Mouse (Mus musculus) gastrocnemius, postnatal 10 days (tissue): Measurements from ENCODE around the gene Trim40. TPM values are rescaled to one million over a fixed set of nuclear protein-coding genes. Genes with fewer than 3 reads are reported as not detected.
A peak's percentile ranks its signal among the peaks of the same experiment; 100 is the strongest.

Source experiments
- DNase-seq: peaks from one replicate; pipeline ENCODE4 v3.0.0; 2021; ENCODE audit warnings: mixed read lengths
- long read RNA-seq, 2 experiments: library from polyadenylated mRNA; stranded (forward); transcript quantifications; one replicate each; pipeline ENCODE4 v2.0.0; 2021
- total RNA-seq, 2 experiments: library from RNA; stranded (reverse); gene quantifications; 2 replicates each; pipeline ENCODE4 v1.2.3; 2021

Gene Trim40
- not detected for total RNA-seq
- long read RNA-seq, experiment 1, result 0 reads
- long read RNA-seq, experiment 2, result 0 reads

DNA sequence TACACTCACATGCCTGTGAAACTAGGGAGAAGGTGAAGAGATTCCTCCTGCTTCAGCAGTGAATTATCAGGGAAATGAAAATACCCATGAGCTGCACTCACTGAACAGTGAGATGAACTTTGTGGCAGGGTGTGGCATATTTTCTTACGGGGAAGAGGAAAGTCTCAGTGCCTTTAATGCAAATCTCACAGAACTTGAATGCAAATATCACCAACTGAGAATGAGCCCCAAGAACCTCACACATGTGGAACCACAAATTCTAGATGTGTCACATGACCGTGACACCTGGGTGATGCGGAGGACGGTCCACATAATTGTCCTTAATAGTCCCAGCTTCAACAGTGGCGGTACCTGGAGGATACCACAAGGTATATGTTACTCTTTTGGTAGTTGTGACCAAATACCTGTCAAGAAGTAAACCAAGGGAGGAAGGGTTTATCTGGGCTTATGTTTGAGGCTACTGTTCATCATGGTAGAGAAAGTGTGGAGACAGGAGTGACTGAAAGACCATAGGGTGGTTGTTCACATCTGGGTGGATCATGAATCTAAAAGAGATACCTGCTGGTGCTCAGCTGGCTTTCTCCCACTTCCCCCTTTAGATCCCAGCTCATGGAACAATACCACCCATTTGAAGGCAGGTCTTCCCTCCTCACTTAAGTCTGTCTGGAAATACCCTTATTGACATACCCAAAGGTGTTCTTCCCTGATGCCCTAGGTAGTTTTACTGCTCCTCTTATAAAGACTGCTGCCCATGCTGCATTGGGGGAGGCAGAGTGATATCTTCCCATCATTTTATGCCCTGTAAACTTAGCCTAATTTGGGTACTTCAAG is at the start of gene Trim40:
Gene Trim40, minus strand, starts transcription at position 51 of the 831 bp plus-strand sequence.
- no peak for DNase-seq

- no peak for DNase-seq
Measured at GRCm38 (mm10) chr17:36938056-36938455, 48.1 kb upstream of the Trim40 start.

GRCm38 (mm10) chr17:36931806-36932205 is 41.9 kb upstream of the Trim40 start:
- no peak for DNase-seq

GRCm38 (mm10) chr17:36931130-36931529 is 41.2 kb upstream of the Trim40 start:
- no peak for DNase-seq

- no peak for DNase-seq
Measured at GRCm38 (mm10) chr17:36930233-36930632, 40.3 kb upstream of the Trim40 start.

GRCm38 (mm10) chr17:36929236-36929932 is 39.5 kb upstream of the Trim40 start:
- no peak for DNase-seq

GRCm38 (mm10) chr17:36927496-36928120 is 37.7 kb upstream of the Trim40 start:
- DNase-seq, result no peak

DNA sequence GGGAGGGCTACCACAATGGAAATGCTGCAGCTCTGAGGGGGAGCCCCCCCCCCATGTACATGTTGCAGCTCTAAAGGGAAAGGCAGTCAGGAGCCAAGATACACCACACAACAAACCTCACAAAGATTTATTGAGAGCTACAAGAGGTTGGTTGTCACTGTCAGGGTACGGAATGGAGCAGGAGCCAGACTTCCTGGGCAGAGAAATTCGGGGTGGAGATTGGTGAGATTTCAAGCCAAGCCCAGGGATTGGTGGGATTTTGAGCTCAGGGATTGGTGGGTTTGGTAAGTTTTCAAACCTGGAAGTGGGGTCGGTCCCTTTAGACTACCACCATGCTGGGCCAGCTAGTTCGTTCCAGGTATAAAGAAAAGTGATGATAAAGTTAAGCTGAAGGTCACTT is 33.6 kb upstream of the Trim40 start:
- DNase-seq, result no peak

DNA sequence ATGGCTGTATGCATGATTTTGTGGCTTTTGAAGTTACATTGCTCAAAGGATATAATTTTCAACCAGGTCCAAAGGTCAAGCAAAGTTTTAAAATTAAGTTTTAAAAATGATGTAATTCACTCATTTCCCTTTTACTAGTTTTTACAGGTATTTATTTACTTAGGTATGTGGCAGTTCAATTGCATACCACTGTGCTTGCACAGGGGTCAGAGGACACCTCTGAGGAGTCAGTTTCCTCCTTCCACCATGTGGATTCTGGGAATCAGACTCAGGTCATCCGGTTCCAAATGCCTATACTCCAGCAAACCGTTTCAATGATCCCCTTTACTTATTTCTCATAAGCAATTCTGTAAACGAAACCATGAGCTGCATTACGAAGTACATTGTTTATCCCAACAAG is 32.8 kb upstream of the Trim40 start:
- no peak for DNase-seq

DNA sequence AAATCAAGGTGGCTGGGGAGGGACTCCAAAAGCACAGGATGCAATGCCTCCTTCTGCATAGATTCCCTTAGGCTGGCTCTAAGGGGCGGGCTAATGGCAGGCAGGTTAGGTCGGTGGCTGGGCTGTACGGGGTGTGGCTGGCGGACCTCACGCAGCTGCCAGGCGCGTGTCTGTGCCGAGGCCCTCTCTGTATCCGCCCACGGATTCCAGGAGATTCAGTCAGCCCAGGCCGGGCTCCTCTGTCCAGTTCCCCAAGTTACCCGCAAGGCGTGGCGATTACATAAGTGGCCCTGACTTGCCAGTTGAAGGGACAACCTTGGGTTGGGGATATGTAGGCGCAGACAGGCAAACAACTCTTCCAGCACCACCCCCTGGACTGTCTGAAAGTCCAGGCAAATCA is 30.3 kb upstream of the Trim40 start:
- DNase-seq, result no peak

- peak; percentile 68 for DNase-seq
Measured at GRCm38 (mm10) chr17:36915076-36915475, 25.2 kb upstream of the Trim40 start.

DNA sequence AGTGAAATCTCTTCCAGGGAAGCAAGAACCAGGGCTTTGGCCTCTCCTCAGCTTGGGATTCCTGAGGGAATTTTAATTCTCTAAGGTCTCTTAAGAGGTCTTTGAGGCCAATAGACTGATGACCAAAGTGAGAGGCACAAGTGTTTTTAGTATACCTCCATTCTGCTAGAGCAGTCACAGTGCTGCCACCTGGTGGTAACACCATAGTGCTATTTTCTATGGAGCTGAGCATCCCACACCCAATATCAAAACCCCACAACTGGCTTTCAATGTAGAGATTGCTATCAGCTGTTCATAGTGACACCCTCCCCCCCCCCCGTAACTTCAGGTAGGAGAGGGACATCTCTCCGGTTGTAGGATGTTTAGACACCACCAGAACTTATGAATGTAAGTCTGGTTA is 24.2 kb upstream of the Trim40 start:
- peak; percentile 81 for DNase-seq

DNA sequence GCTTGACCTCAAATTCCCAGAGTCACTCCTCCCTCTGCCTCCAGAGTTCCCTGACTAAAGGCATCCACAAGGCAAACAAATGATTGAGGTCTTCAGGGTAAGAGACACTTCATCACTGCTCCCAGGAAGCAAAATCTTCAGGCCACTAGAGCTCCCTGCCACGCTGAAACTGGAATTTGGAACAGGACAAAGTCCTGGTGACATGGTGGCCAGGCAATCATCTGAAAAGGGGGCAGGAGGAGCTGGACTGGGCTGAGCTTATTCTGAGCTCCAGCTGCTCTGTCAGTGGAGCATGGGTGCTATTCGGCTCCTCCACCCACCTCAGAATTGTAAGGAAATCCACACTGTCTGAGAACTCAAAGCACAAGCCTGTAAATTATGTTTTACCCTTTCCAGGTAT is 22.1 kb upstream of the Trim40 start:
- DNase-seq, result no peak

DNA sequence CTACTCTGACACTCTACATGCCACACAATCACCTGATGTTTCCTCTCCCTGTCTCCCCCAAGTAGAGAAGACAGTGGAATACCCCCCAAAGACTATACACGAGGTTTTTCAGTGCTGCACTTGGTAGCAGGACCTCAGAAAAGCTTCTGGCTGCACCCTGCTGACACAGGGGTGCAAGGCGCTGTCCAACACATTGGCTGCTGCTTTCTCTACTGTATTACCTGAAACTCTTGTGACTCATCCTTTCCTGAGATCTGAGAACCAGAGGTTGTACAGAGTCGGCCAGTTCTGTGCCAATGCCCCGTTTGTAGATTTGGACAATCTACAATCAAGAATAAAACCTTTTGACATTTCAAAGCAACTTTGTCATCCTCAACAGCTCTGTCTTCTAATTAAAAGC is 19.9 kb upstream of the Trim40 start:
- no peak for DNase-seq

GRCm38 (mm10) chr17:36908235-36908634 is 18.3 kb upstream of the Trim40 start:
- DNase-seq, result no peak

DNA sequence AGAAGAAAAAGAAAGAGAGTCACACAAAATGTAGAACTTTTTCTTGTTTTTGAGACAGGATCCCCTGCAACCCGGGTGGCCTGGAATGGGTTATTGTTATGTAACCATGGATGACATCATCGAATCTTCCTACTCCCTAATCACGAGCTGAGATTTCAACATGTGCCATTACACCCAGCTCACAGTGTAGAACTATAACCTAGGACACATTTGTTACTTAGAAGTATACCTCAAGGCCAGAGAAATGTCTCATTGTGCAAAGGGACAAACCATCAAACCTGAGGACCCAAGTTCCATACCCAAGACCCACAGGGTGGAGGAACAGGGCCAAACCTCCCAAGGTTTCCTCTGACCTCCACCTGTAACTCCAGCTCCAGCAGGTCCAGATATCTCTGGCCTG is 13.7 kb upstream of the Trim40 start:
- DNase-seq, result no peak

GRCm38 (mm10) chr17:36900691-36901090 is 10.8 kb upstream of the Trim40 start:
- no peak for DNase-seq

- DNase-seq, result no peak
Measured at GRCm38 (mm10) chr17:36900001-36900400, 10.1 kb upstream of the Trim40 start.

DNA sequence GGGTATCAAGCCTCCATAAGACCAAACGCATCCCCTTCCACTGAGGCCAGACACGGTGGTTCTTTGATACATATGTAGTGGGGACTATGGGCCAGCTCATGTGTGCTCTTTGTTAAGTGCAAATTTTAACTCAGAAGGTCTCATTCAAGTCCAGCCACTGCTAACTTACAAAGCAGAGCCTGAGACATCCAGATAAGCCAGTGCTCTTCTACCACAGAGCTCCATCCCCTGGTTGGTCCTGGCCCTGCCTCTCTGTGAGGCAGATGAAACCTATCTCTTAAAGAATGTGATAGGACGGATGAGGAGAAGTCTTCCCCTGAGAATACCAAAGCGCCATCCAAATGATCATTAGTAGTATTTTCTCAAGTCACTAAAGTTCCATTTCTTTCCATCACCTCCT is 9.5 kb upstream of the Trim40 start:
- DNase-seq, result no peak

GRCm38 (mm10) chr17:36897552-36898205 is 7.8 kb upstream of the Trim40 start, which contains the start of gene Trim31:
Gene Trim31 (plus strand): TSS chr17:36898118.
- no peak for DNase-seq

GRCm38 (mm10) chr17:36897065-36897464 is 7.1 kb upstream of the Trim40 start:
- DNase-seq, result no peak

GRCm38 (mm10) chr17:36896583-36896982 is 6.7 kb upstream of the Trim40 start:
- peak; percentile 13 for DNase-seq

GRCm38 (mm10) chr17:36893387-36893786 is 3.5 kb upstream of the Trim40 start:
- DNase-seq, result no peak
